Mouse (Mus musculus) frontal cortex, postnatal 14 days (tissue): ENCODE data around the gene Sema3d.

Experiments used
- DNase-seq, 2 experiments: peaks; one replicate each; pipeline ENCODE4 v3.0.0; 2022; ENCODE audit warnings: low spot score in 2 of 2

Sema3d gene

GRCm38 (mm10) chr5:12499037-12499436 lies 115.9 kb downstream of the Sema3d start:
- DNase-seq: no peak

DNA sequence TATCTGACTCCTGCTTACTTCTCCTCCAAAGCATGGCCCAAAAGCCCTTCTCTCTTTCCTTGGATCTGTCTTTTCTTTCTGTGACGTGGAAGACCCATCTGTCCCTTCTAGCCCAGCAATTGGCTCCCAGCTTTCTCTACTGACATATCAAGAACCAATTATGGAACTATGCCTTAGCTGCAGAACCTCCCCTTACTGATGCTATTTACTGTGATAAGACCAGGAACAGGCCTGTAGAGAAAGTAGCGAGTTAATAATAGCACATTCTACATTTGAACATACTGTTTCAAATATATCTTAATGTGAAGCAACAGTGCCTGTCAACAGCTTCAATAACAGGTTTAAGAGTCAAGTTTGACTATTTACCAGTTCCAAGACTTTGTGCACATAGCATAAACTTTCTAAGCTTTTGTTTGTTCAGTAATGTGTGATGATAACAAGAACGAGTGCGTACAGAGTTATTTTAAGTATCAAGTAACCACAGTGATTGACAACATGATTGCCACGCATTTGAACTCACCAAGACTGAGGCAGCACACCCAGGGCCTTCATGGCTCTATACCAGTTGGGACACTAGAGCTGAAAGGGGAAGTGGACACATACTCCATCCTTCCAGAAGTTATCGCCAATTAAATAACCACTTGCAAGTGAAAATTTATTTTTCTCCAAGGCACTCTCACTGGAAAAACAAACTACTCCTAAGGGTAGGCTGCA lies 116.8 kb downstream of the Sema3d start:
- DNase-seq: no peak

DNA sequence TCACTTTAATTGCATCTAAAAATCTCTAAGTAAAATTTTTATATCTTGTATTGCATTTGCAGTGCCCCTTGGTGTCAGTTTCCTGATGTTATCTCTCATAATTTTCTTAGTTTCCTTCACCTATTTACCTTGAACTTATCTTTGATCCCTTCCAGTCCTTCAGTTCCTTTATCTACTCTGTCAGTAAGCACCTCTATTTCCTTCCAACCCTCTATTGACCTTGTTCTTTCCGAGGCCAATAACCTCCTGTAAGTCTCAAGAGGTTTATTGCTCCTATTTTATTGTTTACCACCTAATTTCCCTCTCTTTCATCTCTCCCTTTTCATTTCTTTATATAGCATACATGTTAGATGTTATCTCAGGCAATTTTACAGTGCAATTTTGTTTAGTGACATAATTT lies 129.3 kb downstream of the Sema3d start:
- DNase-seq: no peak

GRCm38 (mm10) chr5:12515283-12515682 lies 132.1 kb downstream of the Sema3d start:
- no peak for DNase-seq

- DNase-seq: no peak
Observed at GRCm38 (mm10) chr5:12525235-12525767, 142.1 kb downstream of the Sema3d start.

DNA sequence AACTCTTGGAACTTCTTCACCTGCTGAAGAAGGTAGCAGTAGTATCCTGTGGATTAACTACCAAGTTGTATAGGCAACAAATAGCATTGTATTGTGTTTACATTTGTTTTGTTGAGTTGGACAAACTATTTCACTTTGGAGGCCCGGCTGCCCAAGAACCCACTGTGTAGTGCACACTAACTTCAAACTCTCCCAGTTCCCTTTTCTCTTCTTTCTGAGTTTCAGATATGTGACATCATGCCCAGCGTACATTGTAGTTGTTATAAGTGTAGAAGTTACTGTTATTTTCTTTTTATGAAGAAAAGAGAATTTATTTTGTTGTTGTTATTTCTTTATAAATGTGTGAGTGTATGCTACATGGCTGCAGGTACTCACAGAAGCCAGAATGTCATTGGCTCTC lies 145.4 kb downstream of the Sema3d start:
- DNase-seq: no peak

- DNase-seq: no peak
Observed at GRCm38 (mm10) chr5:12529771-12530170, 146.6 kb downstream of the Sema3d start.

GRCm38 (mm10) chr5:12541268-12541667 lies 158.1 kb downstream of the Sema3d start:
- no peak for DNase-seq

GRCm38 (mm10) chr5:12549046-12549669 lies 166.0 kb downstream of the Sema3d start:
- no peak for DNase-seq

- no peak for DNase-seq
Observed at GRCm38 (mm10) chr5:12555401-12555800, 172.2 kb downstream of the Sema3d start.

DNA sequence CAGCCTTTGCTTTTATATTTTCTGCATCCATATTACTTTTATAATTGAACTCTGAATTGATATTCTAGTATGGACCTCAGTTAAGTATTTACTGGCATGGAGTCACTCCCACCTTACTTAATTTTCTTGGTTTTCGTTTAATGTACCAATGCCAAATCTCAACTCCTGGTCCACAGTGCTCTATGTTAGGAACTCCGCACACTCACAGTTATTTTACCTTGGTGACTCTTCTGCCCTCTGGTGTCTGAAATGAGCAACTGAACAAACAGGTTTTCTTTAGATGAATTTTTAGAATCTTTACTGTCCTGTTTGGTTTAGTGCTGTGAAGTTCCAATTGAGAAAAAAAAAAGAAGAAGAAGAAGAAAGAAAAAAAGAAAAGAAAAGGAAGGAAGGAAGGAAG lies 174.7 kb downstream of the Sema3d start:
- DNase-seq: no peak

GRCm38 (mm10) chr5:12561740-12562139 lies 178.6 kb downstream of the Sema3d start:
- no peak for DNase-seq

DNA sequence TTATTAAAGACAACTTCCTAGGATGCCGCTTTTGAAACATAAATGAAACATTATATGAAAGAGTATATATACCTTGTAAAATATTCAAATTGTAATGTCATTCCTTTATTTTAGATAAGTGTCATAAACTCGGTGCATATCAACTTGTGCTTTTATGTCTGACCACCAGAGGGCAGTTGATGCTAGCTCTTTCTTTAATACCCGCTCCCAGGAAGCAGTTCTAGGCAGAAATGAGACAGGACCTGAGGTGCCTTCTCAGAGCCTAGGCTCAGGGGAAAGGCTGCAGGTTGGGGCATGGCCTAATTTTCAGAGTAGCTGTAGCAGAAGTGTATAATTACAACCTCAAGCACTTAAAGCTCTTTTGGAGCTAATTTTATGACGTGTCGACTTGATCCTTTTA lies 179.0 kb downstream of the Sema3d start:
- peak in 1 of 2 experiments; percentile 48 for DNase-seq

DNA sequence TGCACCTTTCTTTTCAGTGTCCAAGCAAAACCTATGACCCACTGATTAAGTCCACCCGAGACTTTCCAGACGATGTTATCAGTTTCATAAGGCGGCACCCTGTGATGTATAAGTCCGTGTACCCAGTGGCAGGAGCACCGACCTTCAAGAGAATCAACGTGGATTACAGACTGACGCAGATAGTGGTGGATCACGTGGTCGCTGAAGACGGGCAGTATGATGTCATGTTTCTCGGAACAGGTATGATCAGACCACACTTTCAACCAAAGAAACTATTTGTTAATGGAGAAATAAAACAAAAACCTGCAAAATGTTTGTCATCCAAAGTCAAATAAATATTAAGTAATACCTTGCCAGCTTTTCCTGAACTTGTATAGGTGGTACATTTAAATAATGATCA lies 179.9 kb downstream of the Sema3d start:
- DNase-seq: no peak

- no peak for DNase-seq
Observed at GRCm38 (mm10) chr5:12564602-12565220, 181.5 kb downstream of the Sema3d start.

GRCm38 (mm10) chr5:12566568-12566967 lies 183.4 kb downstream of the Sema3d start:
- no peak for DNase-seq

DNA sequence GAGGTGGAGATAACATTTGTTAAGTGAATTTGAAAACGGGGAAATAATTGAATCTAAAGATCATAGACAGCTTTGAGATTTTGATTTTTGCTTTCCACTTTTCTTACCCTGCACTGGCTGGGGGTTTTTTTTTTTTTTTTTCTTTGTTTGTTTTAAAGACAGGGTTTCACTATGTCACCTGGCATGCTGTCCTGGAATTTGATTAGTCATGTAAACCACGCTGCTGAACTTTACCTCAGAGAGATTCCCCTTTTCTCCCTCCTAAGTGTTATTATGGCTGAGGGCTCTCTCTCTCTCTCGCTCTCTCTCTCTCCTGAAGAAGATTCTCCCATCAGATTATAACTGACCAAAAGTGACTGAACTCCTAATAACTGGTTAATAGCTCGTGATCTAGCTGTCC lies 191.4 kb downstream of the Sema3d start:
- no peak for DNase-seq

DNA sequence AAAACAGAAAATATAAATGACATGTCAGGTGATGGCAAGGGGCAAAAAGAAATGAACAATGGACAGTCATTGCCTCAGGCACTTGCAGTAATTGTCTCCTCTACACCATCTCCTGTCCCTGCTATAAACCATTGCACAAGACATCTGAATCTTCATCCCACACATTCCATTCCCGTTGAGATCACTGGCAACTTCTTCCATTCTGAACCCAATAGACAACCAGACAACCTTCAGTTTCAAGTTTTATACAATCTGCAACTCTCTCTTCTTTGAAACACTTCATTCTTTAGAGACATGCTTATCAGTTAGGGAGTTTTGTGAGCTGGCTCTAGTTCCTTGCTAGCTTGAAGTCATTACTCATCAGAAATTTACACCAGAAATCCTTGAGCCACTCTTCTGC lies 192.1 kb downstream of the Sema3d start:
- no peak for DNase-seq

- DNase-seq: no peak
Observed at GRCm38 (mm10) chr5:12579752-12580151, 196.6 kb downstream of the Sema3d start.

- DNase-seq: no peak
Observed at GRCm38 (mm10) chr5:12582540-12582939, 199.4 kb downstream of the Sema3d start.

DNA sequence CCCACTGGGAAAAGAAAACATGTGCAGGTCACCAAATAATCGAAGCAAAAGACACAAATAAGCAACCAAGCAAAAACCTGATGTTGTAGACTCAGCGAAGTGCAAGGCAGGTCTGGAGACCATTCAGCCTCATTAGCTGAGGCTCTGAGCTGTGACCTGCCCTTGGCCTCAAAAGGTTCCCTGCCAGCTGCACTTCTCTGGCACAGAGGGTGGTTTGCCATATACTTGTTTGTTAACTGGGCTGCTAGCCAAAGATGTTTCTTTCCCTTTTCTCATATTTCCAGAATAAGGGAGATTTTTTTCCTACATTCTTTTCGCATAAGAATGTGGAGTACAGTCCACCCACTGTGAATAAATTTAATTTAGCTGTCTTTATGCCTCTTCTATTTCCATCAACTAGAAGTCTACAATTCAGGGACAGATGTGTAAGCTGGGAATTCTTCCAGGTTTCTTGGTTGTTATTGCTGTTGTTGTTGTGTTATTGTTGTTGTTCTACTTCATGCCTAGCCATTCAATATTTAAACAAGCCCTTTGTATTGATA lies 200.2 kb downstream of the Sema3d start:
- no peak for DNase-seq

GRCm38 (mm10) chr5:12584886-12585285 lies 201.7 kb downstream of the Sema3d start:
- DNase-seq: no peak
